Mouse (Mus musculus): ENCODE data around the gene Fosl1. TPM values are rescaled to one million over a fixed set of nuclear protein-coding genes. Genes with fewer than 3 reads are reported as not detected.
A peak's percentile ranks its signal among the peaks of the same experiment; 100 is the strongest.
"Not testable (repeated sequence)": the region's sequence is repeated elsewhere in the genome, so short reads cannot be mapped to it uniquely, and the experiment has no call there.

Gene Fosl1
- polyA plus RNA-seq, 1 experiment from 2014 or later: 0.54 TPM

- H3K4me3 ChIP-seq (ENCODE audit: low read length): no peak overlapping the region
- peak overlapping the region; percentile 89; the same call in 1 of the 2 replicates for H3K4me2 ChIP-seq (replicated peaks; ENCODE audit: low read depth, low read length)
- no peaks in the 10 kb centered on the region for H3K9me3 ChIP-seq (ENCODE audit: low read length)
These were observed 39.4 kb downstream of the Fosl1 start for GRCm38 (mm10) chr19:5486771-5487170.

GRCm38 (mm10) chr19:5487768-5488550, 40.6 kb downstream of the Fosl1 start, which contains the start of gene Mus81:
Gene Mus81, minus strand, starts transcription at chr19:5488402.
- Histone ChIP-seq H3K4me2 (replicated peaks; ENCODE audit: low read depth, low read length) (peak within 1 kb of the TSS; percentile 89), H3K9me3 (ENCODE audit: low read length) (no peaks in the 10 kb centered on the region), H3K4me3 (ENCODE audit: low read length) (peak within 1 kb of the TSS; percentile 61), H3K27ac (ENCODE audit: low read length) (peak within 1 kb of the TSS; percentile 100), H3K36me3 (ENCODE audit: insufficient read depth, low read length) (peaks cover 32% of the 10 kb centered on the region), H3K27me3 (ENCODE audit: insufficient read depth, low read length) (no peaks in the 10 kb centered on the region), H3K4me1 (ENCODE audit: insufficient read depth, low read length) (peaks cover 31% of the 10 kb centered on the region), H3K9ac (replicated peaks; ENCODE audit: low read length) (peak within 1 kb of the TSS; percentile 74)
- peak; percentile 81 for ATAC-seq (ENCODE audit: low FRiP score, low TSS enrichment)
- WGBS: 1% methylated on average over 39 of the region's 39 CpGs

More at GRCm38 (mm10) chr19:5486771-5487170, 39.4 kb downstream of the Fosl1 start:
- H3K27me3 ChIP-seq (ENCODE audit: insufficient read depth, low read length): no peaks in the 10 kb centered on the region
- H3K36me3 ChIP-seq (ENCODE audit: insufficient read depth, low read length): peaks cover 38% of the 10 kb centered on the region
- ATAC-seq (ENCODE audit: low FRiP score, low TSS enrichment): no peak
- 87% methylated on average over 4 of the region's 4 CpGs for WGBS
- peaks cover 20% of the 10 kb centered on the region for H3K4me1 ChIP-seq (ENCODE audit: insufficient read depth, low read length)
- H3K9ac ChIP-seq (replicated peaks; ENCODE audit: low read length): no peak overlapping the region
- no peak overlapping the region for H3K27ac ChIP-seq (ENCODE audit: low read length)

GRCm38 (mm10) chr19:5488878-5489571, 41.7 kb downstream of the Fosl1 start:
- H3K4me3 ChIP-seq (ENCODE audit: low read length): peak overlapping the region; percentile 61
- peak; percentile 88 for ATAC-seq (ENCODE audit: low FRiP score, low TSS enrichment)
- no peaks in the 10 kb centered on the region for H3K9me3 ChIP-seq (ENCODE audit: low read length)
- peak overlapping the region; percentile 74 for H3K9ac ChIP-seq (replicated peaks; ENCODE audit: low read length)
- WGBS: under 1% methylated on average over 26 of the region's 26 CpGs
- peak overlapping the region; percentile 100 for H3K27ac ChIP-seq (ENCODE audit: low read length)
- H3K36me3 ChIP-seq (ENCODE audit: insufficient read depth, low read length): peaks cover 31% of the 10 kb centered on the region
- H3K4me1 ChIP-seq (ENCODE audit: insufficient read depth, low read length): peaks cover 33% of the 10 kb centered on the region
- H3K4me2 ChIP-seq (replicated peaks; ENCODE audit: low read depth, low read length): peak overlapping the region; percentile 89
- H3K27me3 ChIP-seq (ENCODE audit: insufficient read depth, low read length): no peaks in the 10 kb centered on the region

GRCm38 (mm10) chr19:5489721-5490120, 42.4 kb downstream of the Fosl1 start:
- H3K4me2 ChIP-seq (replicated peaks; ENCODE audit: low read depth, low read length): peak overlapping the region; percentile 89
- not testable (repeated sequence) for H3K9me3 ChIP-seq (ENCODE audit: low read length); H3K9ac ChIP-seq (replicated peaks; ENCODE audit: low read length); H3K27me3 ChIP-seq (ENCODE audit: insufficient read depth, low read length); ATAC-seq (ENCODE audit: low FRiP score, low TSS enrichment)
- peaks cover 30% of the 10 kb centered on the region for H3K36me3 ChIP-seq (ENCODE audit: insufficient read depth, low read length)
- H3K4me1 ChIP-seq (ENCODE audit: insufficient read depth, low read length): peaks cover 33% of the 10 kb centered on the region
- H3K4me3 ChIP-seq (ENCODE audit: low read length): peak overlapping the region; percentile 96; the same call in 1 of the 2 replicates
- 46% methylated on average over 10 of the region's 10 CpGs for WGBS
- peak overlapping the region; percentile 100 for H3K27ac ChIP-seq (ENCODE audit: low read length)

- WGBS: 0% methylated on average over 62 of the region's 62 CpGs
- Histone ChIP-seq H3K27ac (ENCODE audit: low read length) (peak within 1 kb of the TSS; percentile 100), H3K27me3 (ENCODE audit: insufficient read depth, low read length) (no peaks in the 10 kb centered on the region), H3K4me3 (ENCODE audit: low read length) (peak within 1 kb of the TSS; percentile 96), H3K9me3 (ENCODE audit: low read length) (no peaks in the 10 kb centered on the region), H3K9ac (replicated peaks; ENCODE audit: low read length) (peak within 1 kb of the TSS; percentile 94), H3K36me3 (ENCODE audit: insufficient read depth, low read length) (peaks cover 28% of the 10 kb centered on the region), H3K4me1 (ENCODE audit: insufficient read depth, low read length) (peaks cover 33% of the 10 kb centered on the region), H3K4me2 (replicated peaks; ENCODE audit: low read depth, low read length) (peak within 1 kb of the TSS; percentile 89)
- ATAC-seq (ENCODE audit: low FRiP score, low TSS enrichment): peak; percentile 57
These were observed 43.1 kb downstream of the Fosl1 start, which contains the start of gene Cfl1 for GRCm38 (mm10) chr19:5490313-5490897. Gene Cfl1, plus strand, starts transcription at chr19:5490455.

- WGBS: under 1% methylated on average over 58 of the region's 59 CpGs
- Histone ChIP-seq H3K9ac (replicated peaks; ENCODE audit: low read length) (peak overlapping the region; percentile 94), H3K4me1 (ENCODE audit: insufficient read depth, low read length) (peaks cover 33% of the 10 kb centered on the region), H3K36me3 (ENCODE audit: insufficient read depth, low read length) (peaks cover 29% of the 10 kb centered on the region), H3K4me2 (replicated peaks; ENCODE audit: low read depth, low read length) (peak overlapping the region; percentile 86), H3K9me3 (ENCODE audit: low read length) (no peaks in the 10 kb centered on the region), H3K27ac (ENCODE audit: low read length) (peak overlapping the region; percentile 100), H3K27me3 (ENCODE audit: insufficient read depth, low read length) (no peaks in the 10 kb centered on the region), H3K4me3 (ENCODE audit: low read length) (peak overlapping the region; percentile 96)
- peak; percentile 14; the same call in 1 of the 2 replicates for ATAC-seq (ENCODE audit: low FRiP score, low TSS enrichment)
These were observed 43.8 kb downstream of the Fosl1 start for GRCm38 (mm10) chr19:5490898-5491708.

GRCm38 (mm10) chr19:5492641-5493040, 45.3 kb downstream of the Fosl1 start:
- Histone ChIP-seq H3K27ac (ENCODE audit: low read length) (no peak overlapping the region), H3K27me3 (ENCODE audit: insufficient read depth, low read length) (no peaks in the 10 kb centered on the region), H3K4me2 (replicated peaks; ENCODE audit: low read depth, low read length) (no peak overlapping the region), H3K9ac (replicated peaks; ENCODE audit: low read length) (no peak overlapping the region), H3K4me1 (ENCODE audit: insufficient read depth, low read length) (peaks cover 26% of the 10 kb centered on the region), H3K4me3 (ENCODE audit: low read length) (no peak overlapping the region), H3K36me3 (ENCODE audit: insufficient read depth, low read length) (peaks cover 43% of the 10 kb centered on the region), H3K9me3 (ENCODE audit: low read length) (no peaks in the 10 kb centered on the region)
- WGBS: 81% methylated on average over 4 of the region's 4 CpGs
- no peak for ATAC-seq (ENCODE audit: low FRiP score, low TSS enrichment)

- Histone ChIP-seq H3K36me3 (ENCODE audit: insufficient read depth, low read length) (peaks cover 44% of the 10 kb centered on the region), H3K4me1 (ENCODE audit: insufficient read depth, low read length) (peaks cover 26% of the 10 kb centered on the region)
- WGBS: 41% methylated on average over 9 of the region's 9 CpGs
- H3K4me3 ChIP-seq (ENCODE audit: low read length); H3K4me2 ChIP-seq (replicated peaks; ENCODE audit: low read depth, low read length); H3K9me3 ChIP-seq (ENCODE audit: low read length); H3K27me3 ChIP-seq (ENCODE audit: insufficient read depth, low read length); H3K9ac ChIP-seq (replicated peaks; ENCODE audit: low read length); H3K27ac ChIP-seq (ENCODE audit: low read length); ATAC-seq (ENCODE audit: low FRiP score, low TSS enrichment): not testable (repeated sequence)
These were observed 46.0 kb downstream of the Fosl1 start for GRCm38 (mm10) chr19:5493301-5493721.

GRCm38 (mm10) chr19:5494314-5494713, 47.0 kb downstream of the Fosl1 start:
- Histone ChIP-seq H3K4me3 (ENCODE audit: low read length) (no peak overlapping the region), H3K27me3 (ENCODE audit: insufficient read depth, low read length) (no peaks in the 10 kb centered on the region), H3K4me1 (ENCODE audit: insufficient read depth, low read length) (peaks cover 22% of the 10 kb centered on the region), H3K9me3 (ENCODE audit: low read length) (no peaks in the 10 kb centered on the region), H3K27ac (ENCODE audit: low read length) (no peak overlapping the region), H3K4me2 (replicated peaks; ENCODE audit: low read depth, low read length) (no peak overlapping the region), H3K36me3 (ENCODE audit: insufficient read depth, low read length) (peaks cover 44% of the 10 kb centered on the region), H3K9ac (replicated peaks; ENCODE audit: low read length) (no peak overlapping the region)
- WGBS: 87% methylated on average over 3 of the region's 3 CpGs
- ATAC-seq (ENCODE audit: low FRiP score, low TSS enrichment): no peak
